Mouse (Mus musculus) liver, adult 2 months (tissue): ENCODE results near the gene Smc1b. TPM values are rescaled to one million over a fixed set of nuclear protein-coding genes. Genes with fewer than 3 reads are reported as not detected.

Source experiments
- DNase-seq: peaks from one replicate; pipeline ENCODE4 v3.0.0-alpha.2; 2011; ENCODE audit warnings: low read depth, low spot score; ENCODE audit errors: extremely low read depth
- H3K27ac ChIP-seq: fragments of 200-500 bp; replicated peaks from 2 replicates; pipeline ENCODE4 v1.5.1; 2012; ENCODE audit warnings: low read depth, mild to moderate bottlenecking, control low read depth, inconsistent platforms, low read length; ENCODE audit not compliant: insufficient read depth
- H3K27me3 ChIP-seq: fragments of 200-500 bp; 2 replicates; pipeline ENCODE4 v1.6.1; 2012; ENCODE audit warnings: mild to moderate bottlenecking, moderate library complexity, low read length, inconsistent platforms; ENCODE audit not compliant: control insufficient read depth, insufficient read depth
- H3K36me3 ChIP-seq: fragments of 200-500 bp; 2 replicates; pipeline ENCODE4 v1.6.1; 2012; ENCODE audit warnings: low read length, inconsistent platforms; ENCODE audit not compliant: control insufficient read depth, insufficient read depth
- H3K4me1 ChIP-seq: fragments of 200-500 bp; 2 replicates; pipeline ENCODE4 v1.6.1; 2011; ENCODE audit warnings: low read length; ENCODE audit not compliant: control insufficient read depth, insufficient read depth
- H3K4me3 ChIP-seq: fragments of 200-500 bp; 2 replicates; pipeline ENCODE4 v1.5.1; 2011; ENCODE audit warnings: low read depth, mild to moderate bottlenecking, control low read depth, low read length, moderate library complexity; ENCODE audit not compliant: insufficient read depth
- H3K79me2 ChIP-seq: fragments of 200-500 bp; 2 replicates; pipeline ENCODE4 v1.6.1; 2012; ENCODE audit warnings: inconsistent platforms, mild to moderate bottlenecking, low read length, moderate library complexity; ENCODE audit not compliant: control insufficient read depth, insufficient read depth
- H3K9ac ChIP-seq: fragments of 200-500 bp; 2 replicates; pipeline ENCODE4 v1.6.1; 2012; ENCODE audit warnings: low read depth, mild to moderate bottlenecking, control low read depth, inconsistent platforms, low read length
- CTCF ChIP-seq: fragments of 200-500 bp; IDR thresholded peaks from 2 replicates; pipeline ENCODE4 v1.5.1; 2011; ENCODE audit warnings: low read depth, low read length, control low read depth
- POLR2A ChIP-seq: fragments of 200-500 bp; IDR thresholded peaks from 2 replicates; pipeline ENCODE4 v1.6.1; 2011; ENCODE audit warnings: low read length, control low read depth; ENCODE audit not compliant: insufficient read depth; ENCODE audit errors: extremely low read depth
- WGBS: fragments of 180-500 bp; shearing (Covaris S2); methylation state at CpG from one replicate; pipeline ENCODE4 v1.1.7; 2018; 5-methylcytosine and 5-hydroxymethylcytosine counted together
- polyA plus RNA-seq: library from polyadenylated mRNA; depleted of rRNA; stranded (reverse); fragments of >200 nt; gene quantifications from 2 replicates; pipeline ENCODE4 v1.2.3, GENCODE M21; 2012; rRNA removed
- total RNA-seq: library from RNA; depleted of rRNA; stranded (reverse); fragments of >200 nt; gene quantifications from 2 replicates; pipeline ENCODE4 v1.2.3, GENCODE M21; 2014; rRNA removed

The Smc1b gene
- total and polyA plus RNA-seq, 2 experiments: 0.01 to 2.5 TPM

GRCm38 (mm10) chr15:85027740-85028139 is 104.0 kb downstream of the Smc1b start:
- TF ChIP-seq POLR2A (no peak), CTCF (no peak)
- H3K27ac ChIP-seq: no peak overlapping the region
- no peak for DNase-seq
- H3K9ac ChIP-seq: no peak overlapping the region
- H3K79me2 ChIP-seq: no peaks in the 10 kb centered on the region
- H3K36me3 ChIP-seq: no peaks in the 10 kb centered on the region
- WGBS: 79% methylated on average over 4 of the region's 4 CpGs
- H3K27me3 ChIP-seq: no peaks in the 10 kb centered on the region
- no peaks in the 10 kb centered on the region for H3K4me1 ChIP-seq
- no peak overlapping the region for H3K4me3 ChIP-seq

- no peak for TF ChIP-seq CTCF
- TF ChIP-seq POLR2A: no peak
- no peak overlapping the region for H3K27ac ChIP-seq
- no peak overlapping the region for H3K4me3 ChIP-seq
- WGBS: 81% methylated on average over 4 of the region's 4 CpGs
- H3K27me3 ChIP-seq: no peaks in the 10 kb centered on the region
- no peak overlapping the region for H3K9ac ChIP-seq
- no peaks in the 10 kb centered on the region for H3K36me3 ChIP-seq
- DNase-seq: no peak
- H3K4me1 ChIP-seq: no peaks in the 10 kb centered on the region
- no peaks in the 10 kb centered on the region for H3K79me2 ChIP-seq
These were observed 105.6 kb downstream of the Smc1b start for GRCm38 (mm10) chr15:85026197-85026596.

- no peaks in the 10 kb centered on the region for H3K79me2 ChIP-seq
- H3K4me1 ChIP-seq: no peaks in the 10 kb centered on the region
- H3K36me3 ChIP-seq: no peaks in the 10 kb centered on the region
- H3K4me3 ChIP-seq: no peak overlapping the region
- peaks cover 3% of the 10 kb centered on the region; the same call in 1 of the 2 replicates for H3K27me3 ChIP-seq
- WGBS: 70% methylated on average over 4 of the region's 4 CpGs
- H3K9ac ChIP-seq: no peak overlapping the region
- no peak for DNase-seq
- TF ChIP-seq CTCF (no peak), POLR2A (no peak)
- no peak overlapping the region for H3K27ac ChIP-seq
These were observed 109.6 kb downstream of the Smc1b start for GRCm38 (mm10) chr15:85022211-85022610.

DNA sequence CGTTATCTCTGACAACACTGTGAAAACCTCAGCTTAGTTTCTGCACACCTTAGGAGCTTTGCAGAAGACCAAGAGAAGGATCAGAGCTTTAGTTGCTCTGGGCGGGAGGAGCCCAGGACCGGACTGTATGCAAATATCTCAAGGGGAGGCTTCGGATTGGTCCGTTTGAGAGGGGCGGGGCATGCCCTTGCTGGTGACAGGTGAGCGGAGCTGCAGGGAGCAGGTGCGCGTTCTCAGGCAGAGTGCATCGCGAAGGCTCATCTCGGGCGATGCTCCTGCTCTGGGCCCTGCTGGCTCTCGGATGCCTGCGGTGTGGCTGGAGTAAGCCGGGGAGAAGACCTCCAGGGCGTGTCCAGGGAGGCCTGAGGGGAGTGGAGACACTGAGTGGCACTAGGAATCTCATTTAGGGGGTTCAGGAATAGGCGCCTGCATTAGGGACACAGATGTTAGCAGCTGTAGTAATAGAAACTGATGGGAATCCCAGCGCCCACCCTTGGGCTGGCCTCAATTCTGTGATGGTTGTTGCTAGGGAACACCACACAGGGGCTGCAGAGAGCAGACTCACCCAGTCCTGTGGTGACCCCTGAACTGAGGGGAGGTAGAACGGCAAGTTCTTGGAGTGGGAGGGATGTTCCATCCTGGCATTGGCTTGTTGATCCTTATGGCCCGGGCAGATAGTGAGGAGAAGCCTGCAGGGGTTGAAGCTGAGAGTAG is 114.7 kb downstream of the Smc1b start, which contains the start of gene Upk3a:
Upk3a (plus strand) TSS at position 191 of the 714 bp plus-strand sequence.
- Histone ChIP-seq H3K79me2 (no peaks in the 10 kb centered on the region), H3K27ac (no peak within 1 kb of the TSS), H3K27me3 (peaks cover 18% of the 10 kb centered on the region), H3K9ac (no peak within 1 kb of the TSS), H3K36me3 (no peaks in the 10 kb centered on the region), H3K4me1 (no peaks in the 10 kb centered on the region), H3K4me3 (no peak within 1 kb of the TSS)
- DNase-seq: no peak
- 13% methylated on average over 21 of the region's 21 CpGs for WGBS
- TF ChIP-seq POLR2A (no peak), CTCF (no peak)

GRCm38 (mm10) chr15:85015771-85016170 is 116.0 kb downstream of the Smc1b start:
- H3K4me1 ChIP-seq: no peaks in the 10 kb centered on the region
- no peak for DNase-seq
- 84% methylated on average over 11 of the region's 11 CpGs for WGBS
- TF ChIP-seq POLR2A (no peak), CTCF (no peak)
- no peak overlapping the region for H3K4me3 ChIP-seq
- no peaks in the 10 kb centered on the region for H3K36me3 ChIP-seq
- no peak overlapping the region for H3K9ac ChIP-seq
- peaks cover 18% of the 10 kb centered on the region for H3K27me3 ChIP-seq
- no peak overlapping the region for H3K27ac ChIP-seq
- no peaks in the 10 kb centered on the region for H3K79me2 ChIP-seq

Other genes starting within 250 kb of the Smc1b start
- gene Gm29666, start 211.9 kb downstream of the Smc1b start, total RNA-seq: 0.27 and 0.37 TPM in 2 replicates
- gene Gm29666, start 211.9 kb downstream of the Smc1b start, polyA plus RNA-seq: 0.05 and 0.09 TPM in 2 replicates
- gene Nup50, start 208.6 kb downstream of the Smc1b start, total RNA-seq: 9.0 and 9.7 TPM in 2 replicates
- gene Nup50, start 208.6 kb downstream of the Smc1b start, polyA plus RNA-seq: 5.0 and 5.3 TPM in 2 replicates
- gene 5031439G07Rik, start 143.4 kb downstream of the Smc1b start, total RNA-seq: 9.8 and 11.3 TPM in 2 replicates
- gene 5031439G07Rik, start 143.4 kb downstream of the Smc1b start, polyA plus RNA-seq: 9.0 and 11.2 TPM in 2 replicates
- not detected in 2 replicates for gene Upk3a, start 114.8 kb downstream of the Smc1b start, total RNA-seq
- not detected in 2 replicates for gene Upk3a, start 114.8 kb downstream of the Smc1b start, polyA plus RNA-seq
- gene Fam118a, start 103.0 kb downstream of the Smc1b start, total RNA-seq: 2.6 and 3.0 TPM in 2 replicates
- gene Fam118a, start 103.0 kb downstream of the Smc1b start, polyA plus RNA-seq: 0.98 and 1.3 TPM in 2 replicates
- gene Ribc2, start 114 bp upstream of the Smc1b start, total RNA-seq: not detected in 2 replicates
- gene Ribc2, start 114 bp upstream of the Smc1b start, polyA plus RNA-seq: not detected in 2 replicates
- 0.83 and 1.2 TPM in 2 replicates for gene Fbln1, start 74.0 kb upstream of the Smc1b start, total RNA-seq
- gene Fbln1, start 74.0 kb upstream of the Smc1b start, polyA plus RNA-seq: 1.4 and 1.6 TPM in 2 replicates
- 36.8 and 42.0 TPM in 2 replicates for gene Atxn10, start 204.3 kb upstream of the Smc1b start, total RNA-seq
- gene Atxn10, start 204.3 kb upstream of the Smc1b start, polyA plus RNA-seq: 41.0 and 48.7 TPM in 2 replicates